Mouse (Mus musculus): ENCODE data around the gene Piwil4. TPM values are rescaled to one million over a fixed set of nuclear protein-coding genes. Genes with fewer than 3 reads are reported as not detected.
"Not testable (repeated sequence)": the region's sequence is repeated elsewhere in the genome, so short reads cannot be mapped to it uniquely, and the experiment has no call there.

The Piwil4 gene
- polyA plus RNA-seq, 1 experiment from 2014 or later: 9.1 TPM

GRCm38 (mm10) chr9:14718332-14718691 lies 22.2 kb downstream of the Piwil4 start:
- Histone ChIP-seq H3K9me3 (ENCODE audit: low read length) (no peaks in the 10 kb centered on the region), H3K4me3 (ENCODE audit: low read depth, low read length) (peak overlapping the region; percentile 33), H3K4me2 (replicated peaks; ENCODE audit: low read depth, low read length) (peak overlapping the region; percentile 52), H3K9ac (replicated peaks; ENCODE audit: low read depth) (0 out of 2 replicates have a peak overlapping the region, but pooled peaks have one; percentile 13), H3K36me3 (ENCODE audit: insufficient read depth, low read length) (no peaks in the 10 kb centered on the region), H3K4me1 (ENCODE audit: insufficient read depth, low read depth, low read length) (peaks cover 9% of the 10 kb centered on the region), H3K27me3 (replicated peaks; ENCODE audit: insufficient read depth, low read length) (no peaks in the 10 kb centered on the region), H3K27ac (ENCODE audit: low read length) (peak overlapping the region; percentile 76)
- ATAC-seq (peak; percentile 82), DNase-seq (ENCODE audit: low spot score) (peak; percentile 79)
- no peak for TF ChIP-seq CTCF (IDR thresholded peaks at IDR 0.05)
- peak; percentile 39; the same call in 1 of the 2 replicates for TF ChIP-seq EP300 (IDR thresholded peaks at IDR 0.05)

GRCm38 (mm10) chr9:14717689-14718331 lies 22.7 kb downstream of the Piwil4 start:
- peak; percentile 39 for ATAC-seq
- 0 out of 2 replicates have a peak overlapping the region, but pooled peaks have one; percentile 13 for H3K9ac ChIP-seq (replicated peaks; ENCODE audit: low read depth)
- 16% methylated on average over 14 of the region's 14 CpGs for WGBS

GRCm38 (mm10) chr9:14715258-14715657 lies 25.3 kb downstream of the Piwil4 start:
- Histone ChIP-seq H3K9ac (replicated peaks; ENCODE audit: low read depth) (no peak overlapping the region), H3K27me3 (replicated peaks; ENCODE audit: insufficient read depth, low read length) (no peaks in the 10 kb centered on the region), H3K4me3 (ENCODE audit: low read depth, low read length) (no peak overlapping the region), H3K9me3 (ENCODE audit: low read length) (no peaks in the 10 kb centered on the region), H3K4me1 (ENCODE audit: insufficient read depth, low read depth, low read length) (peaks cover 9% of the 10 kb centered on the region), H3K27ac (ENCODE audit: low read length) (no peak overlapping the region), H3K36me3 (ENCODE audit: insufficient read depth, low read length) (no peaks in the 10 kb centered on the region), H3K4me2 (replicated peaks; ENCODE audit: low read depth, low read length) (no peak overlapping the region)
- 68% methylated on average over 15 of the region's 15 CpGs for WGBS
- DNase-seq (ENCODE audit: low spot score) (no peak), ATAC-seq (no peak)
- TF ChIP-seq EP300 (IDR thresholded peaks at IDR 0.05): no peak
- TF ChIP-seq CTCF (IDR thresholded peaks at IDR 0.05): no peak

More at GRCm38 (mm10) chr9:14717689-14718331, 22.7 kb downstream of the Piwil4 start:
- DNase-seq (ENCODE audit: low spot score): peak; percentile 78
- Histone ChIP-seq H3K4me2 (replicated peaks; ENCODE audit: low read depth, low read length) (peak overlapping the region; percentile 52), H3K9me3 (ENCODE audit: low read length) (no peaks in the 10 kb centered on the region), H3K36me3 (ENCODE audit: insufficient read depth, low read length) (no peaks in the 10 kb centered on the region), H3K27me3 (replicated peaks; ENCODE audit: insufficient read depth, low read length) (no peaks in the 10 kb centered on the region), H3K27ac (ENCODE audit: low read length) (peak overlapping the region; percentile 76), H3K4me1 (ENCODE audit: insufficient read depth, low read depth, low read length) (peaks cover 9% of the 10 kb centered on the region), H3K4me3 (ENCODE audit: low read depth, low read length) (peak overlapping the region; percentile 33)
- TF ChIP-seq EP300 (IDR thresholded peaks at IDR 0.05): peak; percentile 38; the same call in 1 of the 2 replicates
- peak; percentile 25; the same call in 1 of the 2 replicates for TF ChIP-seq CTCF (IDR thresholded peaks at IDR 0.05)

GRCm38 (mm10) chr9:14710910-14711309 lies 29.6 kb downstream of the Piwil4 start:
- Histone ChIP-seq H3K9ac (replicated peaks; ENCODE audit: low read depth) (no peak overlapping the region), H3K4me3 (ENCODE audit: low read depth, low read length) (no peak overlapping the region), H3K27ac (ENCODE audit: low read length) (no peak overlapping the region), H3K9me3 (ENCODE audit: low read length) (no peaks in the 10 kb centered on the region), H3K36me3 (ENCODE audit: insufficient read depth, low read length) (no peaks in the 10 kb centered on the region), H3K27me3 (replicated peaks; ENCODE audit: insufficient read depth, low read length) (no peaks in the 10 kb centered on the region), H3K4me2 (replicated peaks; ENCODE audit: low read depth, low read length) (no peak overlapping the region), H3K4me1 (ENCODE audit: insufficient read depth, low read depth, low read length) (no peaks in the 10 kb centered on the region)
- 87% methylated on average over 3 of the region's 3 CpGs for WGBS
- ATAC-seq (no peak), DNase-seq (ENCODE audit: low spot score) (no peak)
- TF ChIP-seq CTCF (IDR thresholded peaks at IDR 0.05) (no peak), EP300 (IDR thresholded peaks at IDR 0.05) (no peak)

- no peaks in the 10 kb centered on the region for H3K27me3 ChIP-seq (replicated peaks; ENCODE audit: insufficient read depth, low read length)
- no peak overlapping the region for H3K4me2 ChIP-seq (replicated peaks; ENCODE audit: low read depth, low read length)
- ATAC-seq: no peak
- TF ChIP-seq CTCF (IDR thresholded peaks at IDR 0.05): no peak
- no peak for TF ChIP-seq EP300 (IDR thresholded peaks at IDR 0.05)
- no peak overlapping the region for H3K4me3 ChIP-seq (ENCODE audit: low read depth, low read length)
- H3K9ac ChIP-seq (replicated peaks; ENCODE audit: low read depth): no peak overlapping the region
- no peaks in the 10 kb centered on the region for H3K9me3 ChIP-seq (ENCODE audit: low read length)
- no peak for DNase-seq (ENCODE audit: low spot score)
- WGBS: 64% methylated on average over 13 of the region's 13 CpGs
- H3K4me1 ChIP-seq (ENCODE audit: insufficient read depth, low read depth, low read length): no peaks in the 10 kb centered on the region
- H3K27ac ChIP-seq (ENCODE audit: low read length): no peak overlapping the region
- H3K36me3 ChIP-seq (ENCODE audit: insufficient read depth, low read length): no peaks in the 10 kb centered on the region
Observed at GRCm38 (mm10) chr9:14705321-14706162, 35.0 kb downstream of the Piwil4 start.

- not testable (repeated sequence) for H3K27me3 ChIP-seq (replicated peaks; ENCODE audit: insufficient read depth, low read length); H3K4me3 ChIP-seq (ENCODE audit: low read depth, low read length); H3K9ac ChIP-seq (replicated peaks; ENCODE audit: low read depth); H3K4me1 ChIP-seq (ENCODE audit: insufficient read depth, low read depth, low read length); ATAC-seq; DNase-seq (ENCODE audit: low spot score); H3K27ac ChIP-seq (ENCODE audit: low read length); H3K4me2 ChIP-seq (replicated peaks; ENCODE audit: low read depth, low read length); H3K36me3 ChIP-seq (ENCODE audit: insufficient read depth, low read length); H3K9me3 ChIP-seq (ENCODE audit: low read length)
- peak; percentile 44 for TF ChIP-seq CTCF (IDR thresholded peaks at IDR 0.05)
- 88% methylated on average over 1 of the region's 1 CpGs for WGBS
Observed at GRCm38 (mm10) chr9:14700795-14701194, 39.7 kb downstream of the Piwil4 start.
